ENCODE assay signal across 27 mouse cellular contexts in genomic region chr17:48340267-48340666, GRCm38 (mm10). TPM values are rescaled to one million over a fixed set of nuclear protein-coding genes. Genes with fewer than 3 reads are reported as not detected.
DNase-seq lines count a peak whose midpoint lies in the region; ATAC-seq and TF ChIP-seq lines count a peak whose summit lies in the region.
"Had no signal": no experiment of that assay in that cellular context is flagged by ENCODE, and none has a peak within 500 bp of the region (broad histone marks: within the 10 kb centered on the region; RNA-seq: fewer than 3 reads in every experiment).

No protein-coding gene starts in this region.

- peak; percentile 76 for DNase-seq in midbrain, embryonic 11.5 days (ENCODE audit: low spot score, missing footprints)
- peak; percentile 22 for DNase-seq in brain, embryonic 14.5 days (ENCODE audit: low read depth)
- DNase-seq in embryo, embryonic 10 days (ENCODE audit: low spot score): peak; percentile 58
- DNase-seq in embryo, embryonic 9.5 days (ENCODE audit: extremely low spot score): peak; percentile 17
- no peak for DNase-seq in urinary bladder, adult 18-20 months (ENCODE audit: low spot score in 2 of 2)
- DNase-seq: adrenal gland, adult 2 months; adrenal gland, postnatal 14 days; cerebellum, adult 11-12 months; cerebellum, adult 8-10 months; cerebellum, postnatal 10 days; cerebellum, postnatal 36 days; gastrocnemius, postnatal 10 days; gastrocnemius, postnatal 36 days; heart, adult 11 months had no signal

- TF ChIP-seq POLR2A in brain, embryonic 14.5 days (IDR thresholded peaks at IDR 0.05; ENCODE audit: borderline replicate concordance, extremely low read depth, insufficient read depth, insufficient read length, poor library complexity, severe bottlenecking): no peak

- no peak for ATAC-seq in midbrain, embryonic 11.5 days (ENCODE audit: low FRiP score)
- ATAC-seq in midbrain, embryonic 13.5 days: no peak
- ATAC-seq: CD4-positive, CD25-positive, alpha-beta regulatory T cell, adult 4 months; forebrain, embryonic 15.5 days; hindbrain, postnatal 0 days; inflammation-experienced regulatory T-cells, adult 6 months; intestine, embryonic 16.5 days had no signal

- no peak overlapping the region for H3K4me2 ChIP-seq in midbrain, embryonic 11.5 days
- H3K4me2 ChIP-seq in midbrain, embryonic 13.5 days (replicated peaks): no peak overlapping the region
- H3K4me2 ChIP-seq: embryonic facial prominence, embryonic 12.5 days; embryonic facial prominence, embryonic 15.5 days; forebrain, embryonic 15.5 days; heart, embryonic 11.5 days; hindbrain, embryonic 13.5 days had no signal

- WGBS in midbrain, embryonic 11.5 days: 85% methylated on average over 1 of the region's 1 CpGs
- 95% methylated on average over 1 of the region's 1 CpGs for WGBS in midbrain, embryonic 13.5 days

- no peaks in the 10 kb centered on the region for H3K36me3 ChIP-seq in midbrain, embryonic 11.5 days (ENCODE audit: control insufficient read depth, insufficient read depth, low read length)
- no peaks in the 10 kb centered on the region for H3K36me3 ChIP-seq in midbrain, embryonic 13.5 days
- H3K36me3 ChIP-seq: embryonic facial prominence, embryonic 12.5 days; embryonic facial prominence, embryonic 15.5 days; forebrain, embryonic 15.5 days; hindbrain, embryonic 13.5 days had no signal

- H3K27ac ChIP-seq in midbrain, embryonic 11.5 days (ENCODE audit: low read depth, low read length): no peak overlapping the region
- H3K27ac ChIP-seq in midbrain, embryonic 13.5 days: no peak overlapping the region
- H3K27ac ChIP-seq: embryonic facial prominence, embryonic 12.5 days; embryonic facial prominence, embryonic 15.5 days; forebrain, embryonic 15.5 days; hindbrain, embryonic 13.5 days; hindbrain, postnatal 0 days had no signal

- no peak for TF ChIP-seq CTCF in brain, embryonic 14.5 days (IDR thresholded peaks at IDR 0.05; ENCODE audit: borderline replicate concordance, extremely low read depth, insufficient read depth, insufficient read length)

- H3K4me3 ChIP-seq in midbrain, embryonic 11.5 days (ENCODE audit: low read depth, low read length): no peak overlapping the region
- H3K4me3 ChIP-seq in midbrain, embryonic 13.5 days (replicated peaks): no peak overlapping the region
- H3K4me3 ChIP-seq: embryonic facial prominence, embryonic 12.5 days; embryonic facial prominence, embryonic 15.5 days; forebrain, embryonic 15.5 days; hindbrain, embryonic 13.5 days had no signal

- no peaks in the 10 kb centered on the region for H3K27me3 ChIP-seq in midbrain, embryonic 11.5 days (ENCODE audit: control insufficient read depth, insufficient read depth, low read length)
- no peaks in the 10 kb centered on the region for H3K27me3 ChIP-seq in midbrain, embryonic 13.5 days
- H3K27me3 ChIP-seq: embryonic facial prominence, embryonic 12.5 days; embryonic facial prominence, embryonic 15.5 days; forebrain, embryonic 15.5 days; hindbrain, embryonic 13.5 days had no signal

- no peak overlapping the region for H3K9ac ChIP-seq in midbrain, embryonic 11.5 days (ENCODE audit: low read length)
- H3K9ac ChIP-seq in midbrain, embryonic 13.5 days (replicated peaks): no peak overlapping the region
- H3K9ac ChIP-seq: embryonic facial prominence, embryonic 12.5 days; embryonic facial prominence, embryonic 15.5 days; forebrain, embryonic 15.5 days; hindbrain, embryonic 13.5 days had no signal

- H3K4me1 ChIP-seq in midbrain, embryonic 11.5 days (ENCODE audit: control insufficient read depth, insufficient read depth, low read length): no peaks in the 10 kb centered on the region; the same call in 1 of the 2 replicates
- H3K4me1 ChIP-seq in midbrain, embryonic 13.5 days (replicated peaks): no peaks in the 10 kb centered on the region
- H3K4me1 ChIP-seq: embryonic facial prominence, embryonic 12.5 days; embryonic facial prominence, embryonic 15.5 days; forebrain, embryonic 15.5 days; hindbrain, embryonic 13.5 days had no signal

- H3K9me3 ChIP-seq in midbrain, embryonic 11.5 days (ENCODE audit: control insufficient read depth, low read length): no peaks in the 10 kb centered on the region
- H3K9me3 ChIP-seq in midbrain, embryonic 13.5 days: no peaks in the 10 kb centered on the region
- H3K9me3 ChIP-seq: embryonic facial prominence, embryonic 12.5 days; embryonic facial prominence, embryonic 15.5 days; forebrain, embryonic 15.5 days; hindbrain, embryonic 13.5 days had no signal

RNA-seq across cellular contexts. Expression of gene Trem2, which starts 5.9 kb away (rescaled TPM):
- polyA plus RNA-seq in midbrain, embryonic 11.5 days (2014; fragmentation: Nextera tagmentation; extraction: Ambion mirVana): 2.7 and 2.9 TPM in 2 replicates
- 2.8 and 3.1 TPM in 2 replicates for polyA plus RNA-seq in midbrain, embryonic 13.5 days (2015; fragmentation: Nextera tagmentation; extraction: Ambion mirVana)
- 5.4 and 5.6 TPM in 2 replicates for polyA plus RNA-seq in brain, embryonic 14.5 days (2012; rRNA removed)
- polyA plus RNA-seq: C2C12; CD4-positive, CD25-positive, alpha-beta regulatory T cell, adult 4 months; inflammation-experienced regulatory T-cells, adult 6 months had no signal

RNA-seq across cellular contexts. Expression of gene Treml1, which starts 19.4 kb away (rescaled TPM):
- polyA plus RNA-seq in midbrain, embryonic 11.5 days (2014; fragmentation: Nextera tagmentation; extraction: Ambion mirVana): 2.0 and 2.9 TPM in 2 replicates
- polyA plus RNA-seq in midbrain, embryonic 13.5 days (2015; fragmentation: Nextera tagmentation; extraction: Ambion mirVana): 0.59 and 0.80 TPM in 2 replicates
- 0.50 and 1.0 TPM in 2 replicates for polyA plus RNA-seq in brain, embryonic 14.5 days (2012; rRNA removed)
- polyA plus RNA-seq: C2C12; CD4-positive, CD25-positive, alpha-beta regulatory T cell, adult 4 months; hindbrain, postnatal 0 days; inflammation-experienced regulatory T-cells, adult 6 months had no signal

RNA-seq across cellular contexts. Expression of gene B430306N03Rik, which starts 24.3 kb away (rescaled TPM):
- 0.03 TPM in 1 of 2 replicates, not detected in the other for polyA plus RNA-seq in midbrain, embryonic 11.5 days (2014; fragmentation: Nextera tagmentation; extraction: Ambion mirVana)
- polyA plus RNA-seq in midbrain, embryonic 13.5 days (2015; fragmentation: Nextera tagmentation; extraction: Ambion mirVana): 0.13 TPM in 1 of 2 replicates, not detected in the other
- 0.06 and 0.26 TPM in 2 replicates for polyA plus RNA-seq in brain, embryonic 14.5 days (2012; rRNA removed)
- polyA plus RNA-seq: C2C12; forebrain, embryonic 11.5 days; hindbrain, postnatal 0 days had no signal

RNA-seq across cellular contexts. Expression of gene Treml2, which starts 41.0 kb away (rescaled TPM):
- 0.23 and 0.37 TPM in 2 replicates for polyA plus RNA-seq in midbrain, embryonic 11.5 days (2014; fragmentation: Nextera tagmentation; extraction: Ambion mirVana)
- 0.08 TPM in 1 of 2 replicates, not detected in the other for polyA plus RNA-seq in midbrain, embryonic 13.5 days (2015; fragmentation: Nextera tagmentation; extraction: Ambion mirVana)
- 0.19 and 0.42 TPM in 2 replicates for polyA plus RNA-seq in brain, embryonic 14.5 days (2012; rRNA removed)
- polyA plus RNA-seq: C2C12; heart, postnatal 0 days had no signal

Comparison
In these comparisons a context has a peak if more than half of its experiments do, and no peak if none do; other contexts are left out.
1. DNase-seq: peak in midbrain, embryonic 11.5 days (single experiment), brain, embryonic 14.5 days (single experiment), embryo, embryonic 10 days (single experiment) and embryo, embryonic 9.5 days (single experiment); none in urinary bladder, adult 18-20 months (0 of 2).